Mouse (Mus musculus) ovary, postnatal 36 days (tissue): Measurements from ENCODE around the gene Slit2.

Source experiments
- DNase-seq: peaks from one replicate; pipeline ENCODE4 v3.0.0; 2022; ENCODE audit warnings: low spot score, mixed read lengths

Gene Slit2

GRCm38 (mm10) chr5:48050637-48051314 is 67.8 kb downstream of the Slit2 start:
- DNase-seq: no peak

- DNase-seq: no peak
Measured at GRCm38 (mm10) chr5:48058612-48059011, 75.7 kb downstream of the Slit2 start.

GRCm38 (mm10) chr5:48060715-48061114 is 77.8 kb downstream of the Slit2 start:
- DNase-seq: no peak

GRCm38 (mm10) chr5:48078730-48079129 is 95.8 kb downstream of the Slit2 start:
- DNase-seq: no peak

GRCm38 (mm10) chr5:48081223-48081881 is 98.4 kb downstream of the Slit2 start:
- DNase-seq: no peak

GRCm38 (mm10) chr5:48113400-48113799 is 130.5 kb downstream of the Slit2 start:
- DNase-seq: no peak

GRCm38 (mm10) chr5:48114969-48115537 is 132.1 kb downstream of the Slit2 start:
- DNase-seq: no peak

GRCm38 (mm10) chr5:48122651-48123050 is 139.7 kb downstream of the Slit2 start:
- no peak for DNase-seq

- DNase-seq: no peak
Measured at GRCm38 (mm10) chr5:48125770-48126423, 143.0 kb downstream of the Slit2 start.

GRCm38 (mm10) chr5:48129981-48130380 is 147.0 kb downstream of the Slit2 start:
- no peak for DNase-seq

GRCm38 (mm10) chr5:48136571-48136970 is 153.6 kb downstream of the Slit2 start:
- DNase-seq: no peak

- no peak for DNase-seq
Measured at GRCm38 (mm10) chr5:48138849-48139487, 156.0 kb downstream of the Slit2 start.

- DNase-seq: no peak
Measured at GRCm38 (mm10) chr5:48139488-48139862, 156.5 kb downstream of the Slit2 start.

- DNase-seq: no peak
Measured at GRCm38 (mm10) chr5:48146082-48146481, 163.1 kb downstream of the Slit2 start.

GRCm38 (mm10) chr5:48160829-48161228 is 177.9 kb downstream of the Slit2 start:
- DNase-seq: no peak

- no peak for DNase-seq
Measured at GRCm38 (mm10) chr5:48181646-48182302, 198.8 kb downstream of the Slit2 start.

GRCm38 (mm10) chr5:48184358-48184757 is 201.4 kb downstream of the Slit2 start:
- no peak for DNase-seq

GRCm38 (mm10) chr5:48187819-48188218 is 204.9 kb downstream of the Slit2 start:
- no peak for DNase-seq

GRCm38 (mm10) chr5:48199380-48199779 is 216.4 kb downstream of the Slit2 start:
- DNase-seq: no peak

GRCm38 (mm10) chr5:48215248-48215647 is 232.3 kb downstream of the Slit2 start:
- DNase-seq: no peak

- no peak for DNase-seq
Measured at GRCm38 (mm10) chr5:48219624-48220155, 236.8 kb downstream of the Slit2 start.

GRCm38 (mm10) chr5:48225500-48225899 is 242.6 kb downstream of the Slit2 start:
- no peak for DNase-seq
